Comparison of ENCODE assay signal across 23 mouse cellular contexts in the genomic region with DNA sequence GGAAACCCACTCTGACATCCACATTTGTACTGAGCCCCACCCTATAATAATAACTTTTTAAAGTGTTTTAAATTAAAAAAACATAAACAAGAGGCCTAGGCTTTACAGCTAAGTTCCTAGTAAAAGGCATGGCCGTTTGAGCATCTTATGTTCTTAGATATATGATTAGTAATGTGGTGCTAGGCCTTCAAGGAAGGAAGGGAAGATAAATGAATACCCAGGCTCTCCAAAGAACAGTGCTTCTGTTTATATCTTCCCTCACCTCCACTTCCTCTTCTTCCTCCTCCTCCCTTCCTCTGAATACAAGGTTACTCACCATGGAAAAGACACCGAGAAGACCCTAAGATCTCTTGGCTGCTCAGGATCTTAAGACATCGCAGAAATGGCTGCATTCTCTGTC. TPM values are rescaled to one million over a fixed set of nuclear protein-coding genes. Genes with fewer than 3 reads are reported as not detected.
"Had no signal": no experiment of that assay in that cellular context is flagged by ENCODE, and none has a peak within 500 bp of the region (broad histone marks: within the 10 kb centered on the region; RNA-seq: fewer than 3 reads in every experiment).

No protein-coding gene starts in this region.

- H3K27ac ChIP-seq: neural tube, embryonic 12.5 days; neural tube, embryonic 13.5 days; neural tube, embryonic 15.5 days; stomach, embryonic 15.5 days; stomach, postnatal 0 days had no signal

- H3K4me3 ChIP-seq: neural tube, embryonic 12.5 days; neural tube, embryonic 13.5 days; neural tube, embryonic 15.5 days; stomach, embryonic 15.5 days had no signal

- H3K4me1 ChIP-seq: neural tube, embryonic 12.5 days; neural tube, embryonic 13.5 days; neural tube, embryonic 15.5 days had no signal

- H3K9ac ChIP-seq: neural tube, embryonic 12.5 days; neural tube, embryonic 13.5 days; neural tube, embryonic 15.5 days; stomach, embryonic 15.5 days had no signal

- H3K27me3 ChIP-seq: neural tube, embryonic 12.5 days; neural tube, embryonic 15.5 days; stomach, embryonic 15.5 days had no signal

- DNase-seq: retina, postnatal 1 day; right cerebral cortex, postnatal 14 days; right cerebral cortex, postnatal 4 days; spleen, adult 18-20 months; thymus, adult 18-20 months; thymus, adult 2 months; thymus, postnatal 14 days; thymus, postnatal 25 days; thymus, postnatal 36 days; thymus, postnatal 4 days had no signal

- H3K36me3 ChIP-seq: neural tube, embryonic 12.5 days; neural tube, embryonic 15.5 days; stomach, embryonic 15.5 days had no signal

- H3K9me3 ChIP-seq: neural tube, embryonic 12.5 days; neural tube, embryonic 13.5 days; neural tube, embryonic 15.5 days; stomach, embryonic 15.5 days had no signal

RNA-seq across cellular contexts. Expression of a gene that starts 7.7 kb away (rescaled TPM):
- total RNA-seq: neutrophil, adult 5-6 weeks had no signal
- polyA plus RNA-seq: neural tube, embryonic 12.5 days; neural tube, embryonic 13.5 days; neural tube, embryonic 14.5 days; neural tube, embryonic 15.5 days; small intestine, adult 2 months; spleen, adult 2 months; stomach, embryonic 14.5 days; stomach, embryonic 15.5 days; stomach, embryonic 16.5 days; stomach, postnatal 0 days; thymus, adult 2 months; thymus, postnatal 0 days; urinary bladder, adult 2 months had no signal

RNA-seq across cellular contexts. Expression of a gene that starts 25.0 kb away (rescaled TPM):
- total RNA-seq: neutrophil, adult 5-6 weeks had no signal
- polyA plus RNA-seq: neural tube, embryonic 14.5 days; small intestine, adult 2 months; stomach, embryonic 14.5 days; stomach, embryonic 16.5 days had no signal

RNA-seq across cellular contexts. Expression of a gene that starts 36.4 kb away (rescaled TPM):
- total RNA-seq: neutrophil, adult 5-6 weeks had no signal
